Mouse (Mus musculus) kidney, postnatal 0 days (tissue): ENCODE measurements around the gene Fgfr3. TPM values are rescaled to one million over a fixed set of nuclear protein-coding genes. Genes with fewer than 3 reads are reported as not detected.
A peak's percentile ranks its signal among the peaks of the same experiment; 100 is the strongest.

Experiments
- ATAC-seq: fragments of 200-750 bp; cut with Nextera tagmentation; replicated peaks from 2 replicates; pipeline ENCODE4 v1.8.0; 2017; ENCODE audit warnings: low read depth, moderate number of reproducible peaks, moderate TSS enrichment, moderate library complexity; ENCODE audit not compliant: low FRiP score
- DNase-seq: peaks from one replicate; pipeline ENCODE4 v3.0.0-alpha.2; 2016; ENCODE audit warnings: low spot score
- H3K27ac ChIP-seq: fragments of 300-500 bp; sonication (generic); 2 replicates; pipeline ENCODE4 v1.5.1; 2014; ENCODE audit warnings: mild to moderate bottlenecking
- H3K27me3 ChIP-seq: fragments of 300-500 bp; sonication (generic); 2 replicates; pipeline ENCODE4 v1.6.1; 2014; ENCODE audit warnings: low read length, mixed read lengths; ENCODE audit not compliant: insufficient read depth
- H3K36me3 ChIP-seq: fragments of 300-500 bp; sonication (generic); 2 replicates; pipeline ENCODE4 v1.6.1; 2014; ENCODE audit warnings: low read length, mixed read lengths; ENCODE audit not compliant: insufficient read depth
- H3K4me1 ChIP-seq: fragments of 300-500 bp; sonication (generic); replicated peaks from 2 replicates; pipeline ENCODE4 v1.6.1; 2014; ENCODE audit warnings: antibody characterized with exemption, low read length, mixed read lengths; ENCODE audit not compliant: insufficient read depth
- H3K4me2 ChIP-seq: fragments of 300-500 bp; sonication (generic); 2 replicates; pipeline ENCODE4 v1.6.1; 2014; ENCODE audit warnings: mild to moderate bottlenecking, low read length, moderate library complexity, mixed read lengths
- H3K4me3 ChIP-seq: fragments of 300-500 bp; sonication (generic); replicated peaks from 2 replicates; pipeline ENCODE4 v1.5.1; 2014; ENCODE audit warnings: low read depth, low read length
- H3K9ac ChIP-seq: fragments of 300-500 bp; sonication (generic); 2 replicates; pipeline ENCODE4 v1.6.1; 2014; ENCODE audit warnings: low read depth, low read length
- H3K9me3 ChIP-seq: fragments of 300-500 bp; sonication (generic); replicated peaks from 2 replicates; pipeline ENCODE4 v1.6.1; 2016; ENCODE audit warnings: low read length, inconsistent platforms, mixed read lengths
- CTCF ChIP-seq: IDR thresholded peaks from 2 replicates; pipeline ENCODE4 v1.5.1; 2016; ENCODE audit warnings: antibody characterized with exemption, low read depth, mild to moderate bottlenecking, moderate library complexity
- WGBS: fragments of 180-500 bp; shearing (Covaris S2); extraction: QIAGEN DNeasy Blood & Tissue Kit; methylation state at CpG from one replicate; pipeline ENCODE4 v1.1.7; 2014; 5-methylcytosine and 5-hydroxymethylcytosine counted together
- polyA plus RNA-seq: library from polyadenylated mRNA; unstranded; fragments of >200 nt; fragmentation: Nextera tagmentation; extraction: Ambion mirVana; gene quantifications from 2 replicates; pipeline ENCODE4 v1.2.1, GENCODE M21; 2015

Fgfr3 gene
- polyA plus RNA-seq, 1 experiment from 2014 or later, result 15.0 TPM

DNA sequence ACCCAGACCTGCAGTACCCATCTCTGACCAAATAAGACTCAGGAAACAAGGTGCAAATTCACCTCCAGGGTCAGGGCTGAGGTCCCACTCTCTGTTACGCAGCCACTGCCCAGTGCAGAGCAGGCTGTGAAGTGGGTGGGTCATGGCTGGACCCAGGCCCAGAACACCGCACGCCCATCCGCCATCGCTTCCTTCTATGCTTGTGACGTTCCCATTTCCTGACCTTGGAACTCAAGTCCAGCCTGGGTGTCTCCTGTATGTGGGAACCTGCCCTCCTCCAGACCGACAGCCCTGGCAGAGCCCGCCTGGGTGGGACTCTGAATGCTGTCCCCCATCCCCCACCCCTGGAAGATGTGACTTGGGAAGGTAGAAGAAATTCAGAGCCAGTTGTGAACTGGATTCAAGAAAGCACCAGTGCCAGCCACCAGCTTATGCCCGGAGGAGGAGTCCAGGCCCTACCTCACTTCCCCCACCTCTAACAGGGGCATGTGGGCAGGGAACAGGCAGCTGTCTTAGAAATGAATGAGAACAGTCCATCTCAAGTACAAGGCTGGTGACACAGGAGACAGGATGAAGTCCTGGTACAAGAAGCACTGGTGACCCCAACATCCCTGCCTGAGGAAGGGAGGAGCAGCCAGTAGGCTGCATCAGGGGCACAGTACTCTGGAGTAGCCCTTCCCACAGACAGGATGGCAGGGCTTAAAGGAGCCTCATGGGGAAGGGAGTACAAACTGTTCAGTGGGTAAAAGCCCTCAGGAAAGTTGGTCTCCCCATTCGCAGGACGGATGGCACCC is 31.4 kb upstream of the Fgfr3 start:
- no peak for TF ChIP-seq CTCF
- Histone ChIP-seq H3K4me3 (no peak overlapping the region), H3K9ac (0 out of 2 replicates have a peak overlapping the region, but pooled peaks have one; percentile 27), H3K27ac (0 out of 2 replicates have a peak overlapping the region, but pooled peaks have one; percentile 8), H3K9me3 (no peaks in the 10 kb centered on the region), H3K4me2 (no peak overlapping the region), H3K36me3 (no peaks in the 10 kb centered on the region), H3K27me3 (no peaks in the 10 kb centered on the region), H3K4me1 (peaks cover 29% of the 10 kb centered on the region)
- WGBS, result 62% methylated on average over 11 of the region's 11 CpGs
- DNase-seq, result peak; percentile 37
- no peak for ATAC-seq

DNA sequence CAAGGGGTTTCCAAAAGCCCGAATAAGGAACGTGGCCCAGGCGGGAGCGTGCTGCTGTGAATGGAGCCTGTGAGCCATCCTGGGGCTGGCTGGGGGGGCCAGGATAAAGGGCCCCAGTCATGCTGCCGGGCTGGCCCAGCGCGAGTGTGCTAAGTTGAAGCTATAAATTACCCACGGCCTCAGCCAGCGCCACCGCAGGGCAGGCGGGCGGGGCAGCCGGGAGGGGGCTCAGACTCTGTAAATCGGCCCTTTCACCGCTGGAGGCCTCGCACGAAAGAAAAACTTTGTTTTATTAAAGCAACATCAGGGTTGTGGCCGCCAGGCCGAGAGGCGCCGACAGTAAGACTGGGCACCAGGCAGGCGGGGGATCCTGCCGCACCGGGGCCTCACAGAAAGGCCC is 29.1 kb upstream of the Fgfr3 start:
- WGBS, result 5% methylated on average over 24 of the region's 24 CpGs
- Histone ChIP-seq H3K36me3 (no peaks in the 10 kb centered on the region), H3K27me3 (no peaks in the 10 kb centered on the region), H3K9ac (peak overlapping the region; percentile 42; the same call in 1 of the 2 replicates), H3K27ac (peak overlapping the region; percentile 54), H3K4me3 (no peak overlapping the region), H3K9me3 (no peaks in the 10 kb centered on the region), H3K4me1 (peaks cover 39% of the 10 kb centered on the region), H3K4me2 (peak overlapping the region; percentile 32)
- ATAC-seq, result 0 out of 2 replicates have a peak, but pooled peaks have one; percentile 8
- peak; percentile 84 for DNase-seq
- no peak for TF ChIP-seq CTCF

- H3K27me3 ChIP-seq, result no peaks in the 10 kb centered on the region
- 73% methylated on average over 9 of the region's 9 CpGs for WGBS
- H3K9ac ChIP-seq, result no peak overlapping the region
- no peak for TF ChIP-seq CTCF
- peak overlapping the region; percentile 86; the same call in 1 of the 2 replicates for H3K4me2 ChIP-seq
- ATAC-seq (no peak), DNase-seq (no peak)
- no peaks in the 10 kb centered on the region for H3K9me3 ChIP-seq
- H3K4me3 ChIP-seq, result no peak overlapping the region
- H3K4me1 ChIP-seq, result peaks cover 36% of the 10 kb centered on the region
- no peaks in the 10 kb centered on the region for H3K36me3 ChIP-seq
- H3K27ac ChIP-seq, result no peak overlapping the region
Observed at GRCm38 (mm10) chr5:33694461-33694847, 27.0 kb upstream of the Fgfr3 start.

DNA sequence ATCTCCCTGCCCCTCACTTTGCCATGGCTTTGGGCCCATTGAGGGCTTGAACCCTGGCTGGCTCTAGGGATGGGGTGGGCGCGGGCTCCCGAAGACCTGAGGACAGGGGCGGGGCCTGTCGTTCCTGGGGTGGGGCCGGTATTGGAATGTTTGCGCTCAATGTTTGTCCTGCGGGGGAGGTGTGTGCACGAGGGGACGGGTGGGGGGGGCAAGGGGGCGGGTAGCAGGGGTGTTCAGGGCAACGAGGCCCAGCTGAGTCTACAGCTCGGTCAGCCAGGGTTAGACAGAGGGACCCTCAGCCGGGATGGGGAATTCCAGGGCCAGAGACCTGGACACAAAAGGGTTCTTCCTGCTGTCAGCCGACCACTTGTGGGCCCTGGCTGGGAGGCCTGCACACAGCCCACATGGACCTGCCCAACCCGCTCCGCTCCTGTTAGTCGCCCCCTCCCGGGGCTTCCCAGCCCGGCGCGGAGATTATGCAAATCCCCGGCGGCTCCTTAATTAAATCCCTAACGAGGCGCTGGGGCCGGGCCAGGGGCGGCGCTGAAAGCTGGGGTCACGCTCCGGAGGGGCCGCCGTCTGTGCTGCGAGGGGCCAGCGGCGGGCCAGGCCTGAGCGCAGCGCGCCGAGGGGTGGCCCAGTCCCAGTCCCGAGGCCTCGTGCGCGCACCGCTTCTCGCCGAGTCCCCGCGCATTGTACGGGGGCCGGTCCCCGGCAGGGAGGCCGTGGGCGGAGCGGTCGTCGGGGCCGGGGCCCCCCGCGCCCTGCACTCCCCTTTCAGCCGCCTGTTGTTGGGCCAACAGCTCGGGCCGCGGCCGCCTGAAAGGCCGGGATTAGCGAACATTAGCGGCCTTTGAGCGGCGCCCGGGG is 26.4 kb upstream of the Fgfr3 start:
- WGBS, result 3% methylated on average over 63 of the region's 71 CpGs
- DNase-seq (peak; percentile 66), ATAC-seq (peak; percentile 55)
- Histone ChIP-seq H3K9me3 (no peaks in the 10 kb centered on the region), H3K4me2 (peak overlapping the region; percentile 86), H3K9ac (peak overlapping the region; percentile 69), H3K4me1 (peaks cover 35% of the 10 kb centered on the region), H3K36me3 (no peaks in the 10 kb centered on the region), H3K27me3 (no peaks in the 10 kb centered on the region), H3K27ac (peak overlapping the region; percentile 60; the same call in 1 of the 2 replicates), H3K4me3 (peak overlapping the region; percentile 34)
- no peak for TF ChIP-seq CTCF

DNA sequence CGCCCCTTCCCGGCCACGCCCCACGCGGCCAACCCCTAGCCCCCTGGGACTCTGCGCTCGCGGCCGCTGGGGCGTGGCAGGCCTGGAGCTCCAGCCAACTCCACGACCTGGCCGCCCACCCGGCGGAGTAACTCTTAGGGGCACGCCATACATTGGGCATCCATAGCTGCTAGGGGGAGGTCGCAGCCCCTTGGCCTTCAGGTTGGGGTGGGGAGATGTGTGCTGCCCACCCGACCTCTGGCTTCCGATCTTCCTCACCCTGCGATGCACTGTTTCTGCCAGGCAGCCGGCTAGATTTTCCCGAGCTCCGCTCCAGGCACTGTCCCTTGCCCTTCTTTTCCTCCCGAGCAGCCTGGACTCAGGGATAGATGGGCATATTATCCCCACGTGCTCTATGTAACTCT is 25.8 kb upstream of the Fgfr3 start:
- no peak for TF ChIP-seq CTCF
- DNase-seq (no peak), ATAC-seq (peak; percentile 27; the same call in 1 of the 2 replicates)
- Histone ChIP-seq H3K4me1 (peaks cover 33% of the 10 kb centered on the region), H3K4me2 (peak overlapping the region; percentile 86), H3K9ac (peak overlapping the region; percentile 69), H3K4me3 (peak overlapping the region; percentile 34), H3K27ac (peak overlapping the region; percentile 60; the same call in 1 of the 2 replicates), H3K36me3 (no peaks in the 10 kb centered on the region), H3K27me3 (no peaks in the 10 kb centered on the region), H3K9me3 (no peaks in the 10 kb centered on the region)
- WGBS, result 6% methylated on average over 24 of the region's 24 CpGs

- Histone ChIP-seq H3K27ac (no peak overlapping the region), H3K4me1 (peaks cover 33% of the 10 kb centered on the region), H3K27me3 (no peaks in the 10 kb centered on the region), H3K4me2 (no peak overlapping the region), H3K4me3 (no peak overlapping the region), H3K36me3 (no peaks in the 10 kb centered on the region), H3K9ac (no peak overlapping the region), H3K9me3 (no peaks in the 10 kb centered on the region)
- no peak for DNase-seq
- 78% methylated on average over 5 of the region's 5 CpGs for WGBS
- ATAC-seq, result no peak
- TF ChIP-seq CTCF, result no peak
Observed at GRCm38 (mm10) chr5:33696430-33696829, 25.0 kb upstream of the Fgfr3 start.
